Mouse (Mus musculus) intestine, embryonic 14.5 days (tissue): Measurements from ENCODE around the gene Ptdss2. TPM values are rescaled to one million over a fixed set of nuclear protein-coding genes. Genes with fewer than 3 reads are reported as not detected.

Experiments used
- ATAC-seq: fragments of 200-750 bp; cut with Nextera tagmentation; replicated peaks from 2 replicates; pipeline ENCODE4 v1.8.0; 2017; ENCODE audit warnings: low read depth, moderate number of reproducible peaks, moderate TSS enrichment, moderate library complexity; ENCODE audit not compliant: low FRiP score, low TSS enrichment
- DNase-seq: peaks from one replicate; pipeline ENCODE4 v3.0.0-alpha.2; 2018; ENCODE audit warnings: low spot score
- H3K27ac ChIP-seq: fragments of 300-500 bp; sonication (generic); 2 replicates; pipeline ENCODE4 v1.5.1; 2014; ENCODE audit warnings: low read depth, mild to moderate bottlenecking, control low read depth
- H3K27me3 ChIP-seq: fragments of 300-500 bp; sonication (generic); replicated peaks from 2 replicates; pipeline ENCODE4 v1.6.1; 2014; ENCODE audit warnings: low read length, control low read depth; ENCODE audit not compliant: control insufficient read depth, insufficient read depth
- H3K36me3 ChIP-seq: fragments of 300-500 bp; sonication (generic); 2 replicates; pipeline ENCODE4 v1.6.1; 2014; ENCODE audit warnings: low read length, control low read depth; ENCODE audit not compliant: control insufficient read depth, insufficient read depth
- H3K4me1 ChIP-seq: fragments of 300-500 bp; sonication (generic); replicated peaks from 2 replicates; pipeline ENCODE4 v1.6.1; 2014; ENCODE audit warnings: low read length, control low read depth, mixed read lengths; ENCODE audit not compliant: control insufficient read depth, insufficient read depth
- H3K4me2 ChIP-seq: fragments of 300-500 bp; sonication (generic); 2 replicates; pipeline ENCODE4 v1.6.1; 2014; ENCODE audit warnings: low read length
- H3K4me3 ChIP-seq: fragments of 300-500 bp; sonication (generic); 2 replicates; pipeline ENCODE4 v1.5.1; 2014; ENCODE audit warnings: low read depth, low read length, control low read depth, mixed read lengths
- H3K9ac ChIP-seq: fragments of 300-500 bp; sonication (generic); 2 replicates; pipeline ENCODE4 v1.6.1; 2014; ENCODE audit warnings: mild to moderate bottlenecking, low read length
- H3K9me3 ChIP-seq: fragments of 300-500 bp; sonication (generic); 2 replicates; pipeline ENCODE4 v1.6.1; 2016; ENCODE audit warnings: low read length, control low read depth; ENCODE audit not compliant: control insufficient read depth
- WGBS: fragments of 180-500 bp; shearing (Covaris S2); extraction: QIAGEN DNeasy Blood & Tissue Kit; methylation state at CpG from one replicate; pipeline ENCODE4 v1.1.7; 2014; 5-methylcytosine and 5-hydroxymethylcytosine counted together
- polyA plus RNA-seq: library from polyadenylated mRNA; unstranded; fragments of >200 nt; fragmentation: Nextera tagmentation; extraction: Ambion mirVana; gene quantifications from 2 replicates; pipeline ENCODE4 v1.2.1, GENCODE M21; 2014

Gene Ptdss2
- polyA plus RNA-seq, 1 experiment from 2014 or later, result 63.9 TPM

GRCm38 (mm10) chr7:141092051-141092735 is 30.0 kb upstream of the Ptdss2 start:
- peak overlapping the region; percentile 43 for H3K4me2 ChIP-seq
- ATAC-seq (peak; percentile 84), DNase-seq (peak; percentile 89)
- H3K4me1 ChIP-seq, result peaks cover 5% of the 10 kb centered on the region; the same call in 1 of the 2 replicates
- H3K27ac ChIP-seq, result no peak overlapping the region
- H3K27me3 ChIP-seq, result peaks cover 22% of the 10 kb centered on the region
- peak overlapping the region; percentile 1; the same call in 1 of the 2 replicates for H3K4me3 ChIP-seq
- no peak overlapping the region for H3K9ac ChIP-seq
- H3K36me3 ChIP-seq, result no peaks in the 10 kb centered on the region
- H3K9me3 ChIP-seq, result no peaks in the 10 kb centered on the region
- WGBS, result 5% methylated on average over 37 of the region's 37 CpGs

- H3K9me3 ChIP-seq, result no peaks in the 10 kb centered on the region
- H3K4me2 ChIP-seq, result no peak overlapping the region
- H3K36me3 ChIP-seq, result no peaks in the 10 kb centered on the region
- WGBS, result 68% methylated on average over 6 of the region's 6 CpGs
- peaks cover 7% of the 10 kb centered on the region for H3K27me3 ChIP-seq
- H3K9ac ChIP-seq, result no peak overlapping the region
- H3K27ac ChIP-seq, result no peak overlapping the region
- DNase-seq (no peak), ATAC-seq (no peak)
- H3K4me1 ChIP-seq, result 0 out of 2 replicates have a peak, but pooled peaks cover 5% of the 10 kb centered on the region
- no peak overlapping the region for H3K4me3 ChIP-seq
Observed at GRCm38 (mm10) chr7:141093950-141094349, 28.2 kb upstream of the Ptdss2 start.

- WGBS, result 49% methylated on average over 15 of the region's 15 CpGs
- Histone ChIP-seq H3K4me3 (no peak overlapping the region), H3K36me3 (no peaks in the 10 kb centered on the region), H3K27ac (no peak overlapping the region), H3K27me3 (0 out of 2 replicates have a peak, but pooled peaks cover 2% of the 10 kb centered on the region), H3K9me3 (no peaks in the 10 kb centered on the region), H3K4me1 (peaks cover 5% of the 10 kb centered on the region; the same call in 1 of the 2 replicates), H3K9ac (no peak overlapping the region), H3K4me2 (no peak overlapping the region)
- DNase-seq (no peak), ATAC-seq (no peak)
Observed at GRCm38 (mm10) chr7:141094487-141095205, 27.5 kb upstream of the Ptdss2 start.

GRCm38 (mm10) chr7:141096021-141096420 is 26.2 kb upstream of the Ptdss2 start:
- H3K9me3 ChIP-seq, result no peaks in the 10 kb centered on the region
- H3K27me3 ChIP-seq, result peaks cover 13% of the 10 kb centered on the region
- DNase-seq (no peak), ATAC-seq (no peak)
- no peak overlapping the region for H3K4me3 ChIP-seq
- H3K27ac ChIP-seq, result no peak overlapping the region
- no peak overlapping the region for H3K4me2 ChIP-seq
- no peak overlapping the region for H3K9ac ChIP-seq
- no peaks in the 10 kb centered on the region for H3K36me3 ChIP-seq
- peaks cover 5% of the 10 kb centered on the region; the same call in 1 of the 2 replicates for H3K4me1 ChIP-seq
- WGBS, result 80% methylated on average over 6 of the region's 6 CpGs

- Histone ChIP-seq H3K4me1 (peaks cover 5% of the 10 kb centered on the region; the same call in 1 of the 2 replicates), H3K4me3 (no peak overlapping the region), H3K9ac (no peak overlapping the region), H3K9me3 (no peaks in the 10 kb centered on the region), H3K27me3 (peaks cover 20% of the 10 kb centered on the region), H3K27ac (no peak overlapping the region), H3K4me2 (no peak overlapping the region), H3K36me3 (no peaks in the 10 kb centered on the region)
- WGBS, result 39% methylated on average over 6 of the region's 6 CpGs
- no peak for DNase-seq
- no peak for ATAC-seq
Observed at GRCm38 (mm10) chr7:141096649-141097056, 25.5 kb upstream of the Ptdss2 start.

GRCm38 (mm10) chr7:141097177-141097576 is 25.0 kb upstream of the Ptdss2 start:
- H3K9me3 ChIP-seq, result no peaks in the 10 kb centered on the region
- peaks cover 5% of the 10 kb centered on the region; the same call in 1 of the 2 replicates for H3K4me1 ChIP-seq
- H3K4me3 ChIP-seq, result no peak overlapping the region
- 81% methylated on average over 5 of the region's 5 CpGs for WGBS
- H3K36me3 ChIP-seq, result no peaks in the 10 kb centered on the region
- no peak for ATAC-seq
- no peak for DNase-seq
- peaks cover 22% of the 10 kb centered on the region for H3K27me3 ChIP-seq
- H3K4me2 ChIP-seq, result no peak overlapping the region
- no peak overlapping the region for H3K27ac ChIP-seq
- no peak overlapping the region for H3K9ac ChIP-seq

GRCm38 (mm10) chr7:141099911-141100691 is 22.1 kb upstream of the Ptdss2 start, which contains the start of gene Sigirr:
Sigirr (minus strand) TSS chr7:141100572.
- 1% methylated on average over 56 of the region's 56 CpGs for WGBS
- peak; percentile 85 for DNase-seq
- H3K27me3 ChIP-seq, result peaks cover 22% of the 10 kb centered on the region

GRCm38 (mm10) chr7:141103161-141103560 is 19.0 kb upstream of the Ptdss2 start:
- ATAC-seq (no peak), DNase-seq (no peak)
- WGBS, result 65% methylated on average over 3 of the region's 3 CpGs
- no peak overlapping the region for H3K9ac ChIP-seq
- no peak overlapping the region for H3K27ac ChIP-seq
- H3K9me3 ChIP-seq, result no peaks in the 10 kb centered on the region
- H3K4me2 ChIP-seq, result no peak overlapping the region
- no peaks in the 10 kb centered on the region; the same call in 1 of the 2 replicates for H3K4me1 ChIP-seq
- H3K27me3 ChIP-seq, result peaks cover 22% of the 10 kb centered on the region
- H3K4me3 ChIP-seq, result no peak overlapping the region
- H3K36me3 ChIP-seq, result no peaks in the 10 kb centered on the region

More at GRCm38 (mm10) chr7:141099911-141100691, 22.1 kb upstream of the Ptdss2 start, which contains the start of gene Sigirr:
- Histone ChIP-seq H3K36me3 (no peaks in the 10 kb centered on the region), H3K4me3 (peak within 1 kb of the TSS; percentile 41), H3K9ac (peak within 1 kb of the TSS; percentile 49), H3K4me2 (peak within 1 kb of the TSS; percentile 82), H3K9me3 (no peaks in the 10 kb centered on the region), H3K27ac (peak within 1 kb of the TSS; percentile 77), H3K4me1 (peaks cover 2% of the 10 kb centered on the region; the same call in 1 of the 2 replicates)
- peak; percentile 75 for ATAC-seq
